Mouse (Mus musculus) liver, postnatal 0 days (tissue): ENCODE results near the gene Myo1c. TPM values are rescaled to one million over a fixed set of nuclear protein-coding genes. Genes with fewer than 3 reads are reported as not detected.
"Not testable (repeated sequence)": the region's sequence is repeated elsewhere in the genome, so short reads cannot be mapped to it uniquely, and the experiment has no call there.

Source experiments
- ATAC-seq: fragments of 200-750 bp; cut with Nextera tagmentation; 2 replicates; pipeline ENCODE4 v1.8.0; 2017; ENCODE audit warnings: mild to moderate bottlenecking, moderate library complexity
- DNase-seq: peaks from one replicate; pipeline ENCODE4 v3.0.0-alpha.2; 2016
- H3K27ac ChIP-seq: fragments of 300-500 bp; sonication (generic); 2 replicates; pipeline ENCODE4 v1.5.1; 2014; ENCODE audit warnings: antibody characterized with exemption, moderate library complexity, mild to moderate bottlenecking, low read depth
- H3K27me3 ChIP-seq: fragments of 300-500 bp; sonication (generic); 2 replicates; pipeline ENCODE4 v1.6.1; 2014; ENCODE audit warnings: low read length, control low read depth, mixed read lengths; ENCODE audit not compliant: insufficient read depth
- H3K36me3 ChIP-seq: fragments of 300-500 bp; sonication (generic); replicated peaks from 2 replicates; pipeline ENCODE4 v1.6.1; 2014; ENCODE audit warnings: mild to moderate bottlenecking, control low read depth, low read length, moderate library complexity, mixed read lengths; ENCODE audit not compliant: insufficient read depth
- H3K4me1 ChIP-seq: fragments of 300-500 bp; sonication (generic); 2 replicates; pipeline ENCODE4 v1.6.1; 2014; ENCODE audit warnings: antibody characterized with exemption, mild to moderate bottlenecking, control low read depth; ENCODE audit not compliant: insufficient read depth
- H3K4me2 ChIP-seq: fragments of 300-500 bp; sonication (generic); 2 replicates; pipeline ENCODE4 v1.6.1; 2014; ENCODE audit warnings: low read depth, mild to moderate bottlenecking, low read length, moderate library complexity, mixed read lengths
- H3K4me3 ChIP-seq: fragments of 300-500 bp; sonication (generic); 2 replicates; pipeline ENCODE4 v1.5.1; 2014; ENCODE audit warnings: low read depth, low read length
- H3K9ac ChIP-seq: fragments of 300-500 bp; sonication (generic); replicated peaks from 2 replicates; pipeline ENCODE4 v1.6.1; 2014; ENCODE audit warnings: mild to moderate bottlenecking, moderate library complexity
- H3K9me3 ChIP-seq: fragments of 300-500 bp; sonication (generic); 2 replicates; pipeline ENCODE4 v1.6.1; 2016; ENCODE audit warnings: mild to moderate bottlenecking, control low read depth, low read length, mixed read lengths
- CTCF ChIP-seq: sonication (generic); IDR thresholded peaks from 2 replicates; pipeline ENCODE4 v1.5.1; 2016; ENCODE audit warnings: antibody characterized with exemption, low read depth
- EP300 ChIP-seq: IDR thresholded peaks from 2 replicates; pipeline ENCODE4 v1.6.1; 2016; ENCODE audit warnings: antibody characterized with exemption, low read depth, mild to moderate bottlenecking
- WGBS: fragments of 180-500 bp; shearing (Covaris S2); extraction: QIAGEN DNeasy Blood & Tissue Kit; methylation state at CpG from one replicate; pipeline ENCODE4 v1.1.7; 2014; ENCODE audit not compliant: insufficient replicate concordance; 5-methylcytosine and 5-hydroxymethylcytosine counted together
- polyA plus RNA-seq: library from polyadenylated mRNA; unstranded; fragments of >200 nt; fragmentation: Nextera tagmentation; extraction: Ambion mirVana; gene quantifications from 2 replicates; pipeline ENCODE4 v1.2.1, GENCODE M21; 2015

Myo1c gene
- polyA plus RNA-seq, 1 experiment from 2014 or later = 22.4 TPM

GRCm38 (mm10) chr11:75691047-75691446 is 40.7 kb downstream of the Myo1c start:
- TF ChIP-seq EP300 (no peak), CTCF (no peak)
- no peak overlapping the region for H3K4me2 ChIP-seq
- no peaks in the 10 kb centered on the region for H3K9me3 ChIP-seq
- no peak overlapping the region for H3K27ac ChIP-seq
- DNase-seq (no peak), ATAC-seq (no peak)
- H3K27me3 ChIP-seq = no peaks in the 10 kb centered on the region
- peaks cover 54% of the 10 kb centered on the region for H3K36me3 ChIP-seq
- no peak overlapping the region for H3K4me3 ChIP-seq
- H3K9ac ChIP-seq = no peak overlapping the region
- peaks cover 3% of the 10 kb centered on the region for H3K4me1 ChIP-seq

- H3K27me3 ChIP-seq = no peaks in the 10 kb centered on the region
- no peak overlapping the region for H3K4me2 ChIP-seq
- TF ChIP-seq EP300 = no peak
- DNase-seq = no peak
- H3K4me1 ChIP-seq = no peaks in the 10 kb centered on the region
- ATAC-seq = no peak
- H3K9me3 ChIP-seq = no peaks in the 10 kb centered on the region
- peaks cover 65% of the 10 kb centered on the region for H3K36me3 ChIP-seq
- H3K9ac ChIP-seq = no peak overlapping the region
- H3K4me3 ChIP-seq = no peak overlapping the region
- H3K27ac ChIP-seq = no peak overlapping the region
- WGBS = 85% methylated on average over 5 of the region's 5 CpGs
These were observed 43.3 kb downstream of the Myo1c start for GRCm38 (mm10) chr11:75693570-75693969.

GRCm38 (mm10) chr11:75697464-75697863 is 47.2 kb downstream of the Myo1c start:
- H3K36me3 ChIP-seq = peaks cover 79% of the 10 kb centered on the region
- not testable (repeated sequence) for H3K27me3 ChIP-seq, H3K27ac ChIP-seq, H3K9ac ChIP-seq, DNase-seq, H3K4me2 ChIP-seq, ATAC-seq, H3K4me3 ChIP-seq, H3K9me3 ChIP-seq, H3K4me1 ChIP-seq
- 94% methylated on average over 3 of the region's 3 CpGs for WGBS

GRCm38 (mm10) chr11:75700557-75700956 is 50.3 kb downstream of the Myo1c start:
- no peaks in the 10 kb centered on the region for H3K9me3 ChIP-seq
- TF ChIP-seq EP300 (no peak), CTCF (0 out of 2 replicates have a peak, but pooled peaks have one; percentile 10)
- H3K4me2 ChIP-seq = no peak overlapping the region
- WGBS = 91% methylated on average over 5 of the region's 5 CpGs
- no peak overlapping the region for H3K4me3 ChIP-seq
- no peaks in the 10 kb centered on the region for H3K4me1 ChIP-seq
- H3K36me3 ChIP-seq = peaks cover 79% of the 10 kb centered on the region
- no peaks in the 10 kb centered on the region for H3K27me3 ChIP-seq
- no peak for ATAC-seq
- H3K9ac ChIP-seq = no peak overlapping the region
- H3K27ac ChIP-seq = no peak overlapping the region
- no peak for DNase-seq

GRCm38 (mm10) chr11:75702761-75703160 is 52.5 kb downstream of the Myo1c start:
- Histone ChIP-seq H3K4me2 (no peak overlapping the region), H3K27ac (no peak overlapping the region), H3K27me3 (no peaks in the 10 kb centered on the region), H3K9ac (no peak overlapping the region), H3K9me3 (no peaks in the 10 kb centered on the region), H3K4me1 (no peaks in the 10 kb centered on the region), H3K4me3 (no peak overlapping the region), H3K36me3 (peaks cover 77% of the 10 kb centered on the region)
- TF ChIP-seq EP300 (no peak), CTCF (no peak)
- ATAC-seq (no peak), DNase-seq (no peak)
- 94% methylated on average over 6 of the region's 6 CpGs for WGBS

- Histone ChIP-seq H3K9ac (no peak overlapping the region), H3K4me1 (no peaks in the 10 kb centered on the region), H3K9me3 (no peaks in the 10 kb centered on the region), H3K4me2 (no peak overlapping the region), H3K27me3 (no peaks in the 10 kb centered on the region), H3K36me3 (peaks cover 68% of the 10 kb centered on the region), H3K27ac (no peak overlapping the region), H3K4me3 (no peak overlapping the region)
- ATAC-seq (no peak), DNase-seq (no peak)
- no peak for TF ChIP-seq CTCF
- no peak for TF ChIP-seq EP300
- 94% methylated on average over 2 of the region's 2 CpGs for WGBS
These were observed 53.4 kb downstream of the Myo1c start for GRCm38 (mm10) chr11:75703748-75704147.

GRCm38 (mm10) chr11:75713949-75714348 is 63.6 kb downstream of the Myo1c start:
- WGBS = 84% methylated on average over 1 of the region's 1 CpGs
- no peak for ATAC-seq

More at GRCm38 (mm10) chr11:75713949-75714348, 63.6 kb downstream of the Myo1c start:
- H3K36me3 ChIP-seq = no peaks in the 10 kb centered on the region
- H3K27me3 ChIP-seq = no peaks in the 10 kb centered on the region
- H3K4me1 ChIP-seq = no peaks in the 10 kb centered on the region
- peak; percentile 74 for TF ChIP-seq CTCF
- TF ChIP-seq EP300 = no peak
- H3K4me2 ChIP-seq = no peak overlapping the region
- H3K4me3 ChIP-seq = no peak overlapping the region
- DNase-seq = no peak
- no peaks in the 10 kb centered on the region for H3K9me3 ChIP-seq
- no peak overlapping the region for H3K27ac ChIP-seq
- H3K9ac ChIP-seq = no peak overlapping the region
